Mouse (Mus musculus): ENCODE results near the gene Dcbld1.

DNA sequence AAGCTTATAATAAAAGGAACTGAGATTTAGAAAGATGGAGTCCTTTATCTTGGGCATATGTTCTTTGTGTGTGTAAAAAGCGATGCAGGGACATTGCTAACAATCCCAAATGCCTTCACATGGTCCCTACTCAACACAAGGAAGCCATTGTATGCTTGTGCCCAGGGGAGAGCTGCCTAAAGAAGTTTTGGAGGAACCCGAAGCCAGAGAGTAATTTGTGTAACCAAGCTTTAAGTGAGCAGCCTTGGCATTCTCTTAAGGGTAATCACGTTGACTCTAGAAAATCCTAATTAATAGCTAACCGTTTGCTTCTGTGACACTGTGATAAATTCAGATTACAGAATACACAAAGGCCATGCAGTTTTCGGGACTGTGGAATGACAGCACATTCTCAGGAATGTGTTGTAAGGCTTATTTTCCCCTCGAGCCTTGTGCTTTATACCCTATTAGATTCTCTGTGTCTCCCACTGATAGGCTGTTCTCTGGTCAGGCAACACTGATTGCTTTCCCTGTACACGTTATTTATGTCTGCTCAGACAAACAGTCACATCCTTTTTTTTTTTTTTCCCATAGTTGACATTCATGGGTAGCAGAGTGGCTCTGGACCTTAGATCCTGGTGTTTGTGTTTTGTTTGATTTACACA, 9.4 kb downstream of the Dcbld1 start:
- TF ChIP-seq GATA1 (IDR thresholded peaks at IDR 0.05; ENCODE audit: low read length) (no peak), TAL1 (IDR thresholded peaks at IDR 0.05; ENCODE audit: low read length) (no peak)
